Mouse (Mus musculus) intestine, postnatal 0 days (tissue): ENCODE measurements around the gene Sh3pxd2b. TPM values are rescaled to one million over a fixed set of nuclear protein-coding genes. Genes with fewer than 3 reads are reported as not detected.

Experiments used
- ATAC-seq: fragments of 200-750 bp; cut with Nextera tagmentation; 2 replicates; pipeline ENCODE4 v1.8.0; 2017; ENCODE audit warnings: mild to moderate bottlenecking, moderate TSS enrichment, moderate library complexity
- H3K27ac ChIP-seq: fragments of 300-500 bp; sonication (generic); 2 replicates; pipeline ENCODE4 v1.5.1; 2014; ENCODE audit warnings: mild to moderate bottlenecking, low read depth, low read length, moderate library complexity
- H3K27me3 ChIP-seq: fragments of 300-500 bp; sonication (generic); replicated peaks from 2 replicates; pipeline ENCODE4 v1.6.1; 2014; ENCODE audit warnings: low read length, mixed read lengths; ENCODE audit not compliant: control insufficient read depth, insufficient read depth
- H3K36me3 ChIP-seq: fragments of 300-500 bp; sonication (generic); 2 replicates; pipeline ENCODE4 v1.6.1; 2014; ENCODE audit warnings: mild to moderate bottlenecking, moderate library complexity; ENCODE audit not compliant: control insufficient read depth, insufficient read depth
- H3K4me1 ChIP-seq: fragments of 300-500 bp; sonication (generic); replicated peaks from 2 replicates; pipeline ENCODE4 v1.6.1; 2014; ENCODE audit warnings: antibody characterized with exemption, low read length, mixed read lengths; ENCODE audit not compliant: control insufficient read depth, insufficient read depth
- H3K4me2 ChIP-seq: fragments of 300-500 bp; sonication (generic); replicated peaks from 2 replicates; pipeline ENCODE4 v1.6.1; 2014; ENCODE audit warnings: low read depth, mild to moderate bottlenecking, moderate library complexity
- H3K4me3 ChIP-seq: fragments of 300-500 bp; sonication (generic); 2 replicates; pipeline ENCODE4 v1.5.1; 2014; ENCODE audit warnings: low read depth, low read length
- H3K9ac ChIP-seq: fragments of 300-500 bp; sonication (generic); 2 replicates; pipeline ENCODE4 v1.6.1; 2014; ENCODE audit warnings: mild to moderate bottlenecking, low read depth, low read length
- H3K9me3 ChIP-seq: fragments of 300-500 bp; sonication (generic); 2 replicates; pipeline ENCODE4 v1.6.1; 2016; ENCODE audit warnings: mixed run types; ENCODE audit not compliant: control insufficient read depth
- CTCF ChIP-seq: sonication (generic); IDR thresholded peaks from 2 replicates; pipeline ENCODE4 v1.5.1; 2016; ENCODE audit warnings: low read depth, mild to moderate bottlenecking, control low read depth, antibody characterized with exemption, moderate library complexity
- WGBS: fragments of 180-500 bp; shearing (Covaris S2); extraction: QIAGEN DNeasy Blood & Tissue Kit; methylation state at CpG from one replicate; pipeline ENCODE4 v1.1.7; 2014; 5-methylcytosine and 5-hydroxymethylcytosine counted together
- polyA plus RNA-seq: library from polyadenylated mRNA; unstranded; fragments of >200 nt; fragmentation: Nextera tagmentation; extraction: Ambion mirVana; gene quantifications from 2 replicates; pipeline ENCODE4 v1.2.1, GENCODE M21; 2015

Sh3pxd2b gene
- polyA plus RNA-seq, 1 experiment from 2014 or later: 3.2 TPM

- Histone ChIP-seq H3K4me3 (no peak overlapping the region), H3K27me3 (no peaks in the 10 kb centered on the region), H3K9me3 (no peaks in the 10 kb centered on the region), H3K9ac (no peak overlapping the region), H3K36me3 (peaks cover 46% of the 10 kb centered on the region), H3K27ac (no peak overlapping the region), H3K4me2 (no peak overlapping the region), H3K4me1 (no peaks in the 10 kb centered on the region)
- TF ChIP-seq CTCF: no peak
- ATAC-seq: no peak
- WGBS: 80% methylated on average over 10 of the region's 10 CpGs
Observed at GRCm38 (mm10) chr11:32425043-32425658, 77.5 kb downstream of the Sh3pxd2b start.

GRCm38 (mm10) chr11:32427537-32427936 lies 79.9 kb downstream of the Sh3pxd2b start:
- 70% methylated on average over 7 of the region's 7 CpGs for WGBS
- no peak overlapping the region for H3K4me3 ChIP-seq
- ATAC-seq: no peak

GRCm38 (mm10) chr11:32435410-32436060 lies 87.9 kb downstream of the Sh3pxd2b start:
- WGBS: 36% methylated on average over 6 of the region's 6 CpGs
- no peak overlapping the region for H3K9ac ChIP-seq

More at GRCm38 (mm10) chr11:32427537-32427936, 79.9 kb downstream of the Sh3pxd2b start:
- Histone ChIP-seq H3K27ac (no peak overlapping the region), H3K9ac (no peak overlapping the region), H3K9me3 (no peaks in the 10 kb centered on the region), H3K4me1 (no peaks in the 10 kb centered on the region), H3K27me3 (no peaks in the 10 kb centered on the region), H3K4me2 (no peak overlapping the region), H3K36me3 (peaks cover 24% of the 10 kb centered on the region; the same call in 1 of the 2 replicates)
- no peak for TF ChIP-seq CTCF

GRCm38 (mm10) chr11:32442576-32442975 lies 95.0 kb downstream of the Sh3pxd2b start:
- no peak overlapping the region for H3K9ac ChIP-seq
- H3K4me3 ChIP-seq: no peak overlapping the region
- no peaks in the 10 kb centered on the region for H3K36me3 ChIP-seq
- no peak for ATAC-seq
- no peaks in the 10 kb centered on the region for H3K9me3 ChIP-seq
- no peak overlapping the region for H3K27ac ChIP-seq
- no peaks in the 10 kb centered on the region for H3K4me1 ChIP-seq
- no peak overlapping the region for H3K4me2 ChIP-seq
- TF ChIP-seq CTCF: no peak
- no peaks in the 10 kb centered on the region for H3K27me3 ChIP-seq
- WGBS: 76% methylated on average over 3 of the region's 3 CpGs

More at GRCm38 (mm10) chr11:32435410-32436060, 87.9 kb downstream of the Sh3pxd2b start:
- Histone ChIP-seq H3K4me3 (no peak overlapping the region), H3K36me3 (no peaks in the 10 kb centered on the region), H3K27me3 (no peaks in the 10 kb centered on the region), H3K9me3 (no peaks in the 10 kb centered on the region), H3K27ac (peak overlapping the region; percentile 57), H3K4me2 (no peak overlapping the region), H3K4me1 (0 out of 2 replicates have a peak, but pooled peaks cover 5% of the 10 kb centered on the region)
- peak; percentile 88 for ATAC-seq
- no peak for TF ChIP-seq CTCF

- Histone ChIP-seq H3K36me3 (no peaks in the 10 kb centered on the region), H3K9ac (no peak overlapping the region), H3K27me3 (no peaks in the 10 kb centered on the region), H3K27ac (no peak overlapping the region), H3K9me3 (no peaks in the 10 kb centered on the region), H3K4me2 (no peak overlapping the region), H3K4me1 (no peaks in the 10 kb centered on the region), H3K4me3 (no peak overlapping the region)
- no peak for TF ChIP-seq CTCF
- ATAC-seq: no peak
- WGBS: 50% methylated on average over 1 of the region's 1 CpGs
Observed at GRCm38 (mm10) chr11:32444266-32444665, 96.6 kb downstream of the Sh3pxd2b start.

- Histone ChIP-seq H3K27ac (no peak overlapping the region), H3K27me3 (no peaks in the 10 kb centered on the region), H3K4me1 (no peaks in the 10 kb centered on the region), H3K9me3 (no peaks in the 10 kb centered on the region), H3K4me2 (no peak overlapping the region), H3K36me3 (no peaks in the 10 kb centered on the region), H3K9ac (no peak overlapping the region), H3K4me3 (no peak overlapping the region)
- no peak for ATAC-seq
- WGBS: 69% methylated on average over 1 of the region's 1 CpGs
- TF ChIP-seq CTCF: no peak
Observed at GRCm38 (mm10) chr11:32445135-32445534, 97.5 kb downstream of the Sh3pxd2b start.
